Mouse (Mus musculus): ENCODE data around the gene Col12a1.

Gene Col12a1

DNA sequence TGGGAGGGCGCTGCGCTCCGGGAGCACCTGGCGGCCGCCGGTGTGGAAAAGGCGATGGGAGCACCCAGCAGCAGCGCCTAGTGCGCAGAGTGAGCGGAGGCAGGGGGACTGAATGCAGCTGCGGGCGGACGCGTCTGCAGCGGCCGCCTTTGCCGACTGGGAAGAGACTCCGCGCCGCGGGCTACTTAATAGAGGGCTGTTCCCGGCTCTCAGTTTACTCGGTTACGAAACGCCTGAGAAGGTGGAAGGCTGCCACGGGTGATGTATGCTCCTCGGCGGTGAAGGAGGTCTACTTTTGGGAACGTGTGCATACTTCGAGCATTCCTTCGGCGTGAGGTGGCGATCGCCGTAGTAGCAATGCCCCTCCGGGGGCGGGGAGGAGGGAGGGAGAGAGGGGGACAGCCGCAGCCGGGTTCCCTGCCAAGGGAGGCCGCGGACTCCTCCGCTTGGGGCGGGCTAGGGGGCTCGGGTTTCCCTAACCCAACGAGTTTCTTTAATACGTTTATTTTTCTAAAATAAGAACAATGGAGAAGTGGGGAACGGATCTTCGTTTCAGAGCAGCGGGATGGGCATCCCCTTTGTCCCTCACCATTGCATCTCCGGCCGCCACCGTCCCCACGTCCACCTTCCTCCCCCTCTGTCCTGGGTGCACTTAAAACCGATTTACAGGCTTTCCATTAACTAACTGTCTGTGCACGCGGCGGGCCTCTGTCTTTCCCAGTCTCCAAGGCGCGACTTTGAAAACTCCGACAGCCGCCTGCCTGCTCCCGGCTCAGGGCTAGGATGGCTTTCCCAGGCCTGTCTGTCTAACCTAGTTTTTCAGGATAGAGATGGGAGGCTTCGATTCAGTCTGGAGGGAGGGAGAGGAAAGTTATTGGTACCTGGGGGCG is at the start of gene Col12a1:
Gene Col12a1, minus strand, starts transcription at position 351 of the 890 bp plus-strand sequence.
- in situ Hi-C loops (cut with MboI; ENCODE audit: low pct_unique_long_range_greater_than_20kb in 1 of 2, low sequenced_read_pairs in 2 of 2, unreplicated experiment in 1 of 2), result loop anchor here (10.0 kb wide), 2 partner anchors 674 to 944 kb away; no protein-coding TSS in a partner anchor

- in situ Hi-C loops (cut with MboI; ENCODE audit: low pct_unique_long_range_greater_than_20kb in 1 of 2, low sequenced_read_pairs in 2 of 2, unreplicated experiment in 1 of 2), result no loop called here
Measured at GRCm38 (mm10) chr9:79766991-79767545, 48.4 kb upstream of the Col12a1 start.

GRCm38 (mm10) chr9:79765329-79765728 is 46.7 kb upstream of the Col12a1 start:
- in situ Hi-C loops (cut with MboI; ENCODE audit: low pct_unique_long_range_greater_than_20kb in 1 of 2, low sequenced_read_pairs in 2 of 2, unreplicated experiment in 1 of 2), result no loop called here

GRCm38 (mm10) chr9:79762519-79762918 is 43.9 kb upstream of the Col12a1 start:
- in situ Hi-C loops (cut with MboI; ENCODE audit: low pct_unique_long_range_greater_than_20kb in 1 of 2, low sequenced_read_pairs in 2 of 2, unreplicated experiment in 1 of 2), result no loop called here

DNA sequence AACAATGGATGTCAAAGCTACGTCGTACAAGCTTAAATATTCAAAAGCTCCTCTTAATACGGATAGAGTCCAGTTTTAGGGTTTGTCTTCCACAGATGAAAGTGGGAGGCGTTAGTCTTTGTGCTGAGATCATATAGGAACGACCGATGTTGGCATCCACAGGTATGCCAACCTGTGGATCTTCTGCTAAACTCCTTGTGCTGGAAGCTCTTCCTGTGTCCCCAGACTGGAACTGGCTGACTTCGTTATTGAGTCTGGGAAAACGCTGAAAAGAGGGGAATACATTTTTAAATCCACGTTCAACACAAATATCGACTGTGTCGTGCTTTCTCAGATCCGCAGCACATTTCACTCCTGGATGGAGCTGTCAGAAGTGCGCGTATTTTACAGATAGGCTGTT is 41.4 kb upstream of the Col12a1 start:
- in situ Hi-C loops (cut with MboI; ENCODE audit: low pct_unique_long_range_greater_than_20kb in 1 of 2, low sequenced_read_pairs in 2 of 2, unreplicated experiment in 1 of 2), result no loop called here

- in situ Hi-C loops (cut with MboI; ENCODE audit: low pct_unique_long_range_greater_than_20kb in 1 of 2, low sequenced_read_pairs in 2 of 2, unreplicated experiment in 1 of 2), result no loop called here
Measured at GRCm38 (mm10) chr9:79759385-79760005, 40.9 kb upstream of the Col12a1 start, which contains the start of gene Cox7a2. Cox7a2 (minus strand) TSS chr9:79759878.

GRCm38 (mm10) chr9:79755311-79755710 is 36.7 kb upstream of the Col12a1 start:
- in situ Hi-C loops (cut with MboI; ENCODE audit: low pct_unique_long_range_greater_than_20kb in 1 of 2, low sequenced_read_pairs in 2 of 2, unreplicated experiment in 1 of 2), result no loop called here

DNA sequence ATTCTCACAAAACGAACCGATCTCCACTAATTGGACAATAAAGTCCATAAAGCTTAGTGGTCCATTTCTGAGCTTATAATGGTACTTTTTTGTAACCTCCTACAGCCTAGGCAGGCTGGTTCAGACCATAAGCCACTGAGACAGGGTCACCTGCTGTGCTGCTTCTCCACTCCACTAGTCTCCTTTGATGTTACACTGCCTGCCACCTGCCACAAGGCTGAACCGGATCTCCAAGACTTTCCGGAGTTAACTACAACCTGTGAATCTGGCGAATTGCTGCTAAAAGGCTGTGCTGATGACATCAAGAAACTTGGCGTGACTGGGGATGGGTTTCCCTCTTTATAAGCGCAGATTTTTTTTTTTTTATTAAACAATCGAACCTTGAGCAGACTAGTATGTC is 33.2 kb upstream of the Col12a1 start:
- in situ Hi-C loops (cut with MboI; ENCODE audit: low pct_unique_long_range_greater_than_20kb in 1 of 2, low sequenced_read_pairs in 2 of 2, unreplicated experiment in 1 of 2), result no loop called here

- in situ Hi-C loops (cut with MboI; ENCODE audit: low pct_unique_long_range_greater_than_20kb in 1 of 2, low sequenced_read_pairs in 2 of 2, unreplicated experiment in 1 of 2), result no loop called here
Measured at GRCm38 (mm10) chr9:79750709-79751108, 32.1 kb upstream of the Col12a1 start.

DNA sequence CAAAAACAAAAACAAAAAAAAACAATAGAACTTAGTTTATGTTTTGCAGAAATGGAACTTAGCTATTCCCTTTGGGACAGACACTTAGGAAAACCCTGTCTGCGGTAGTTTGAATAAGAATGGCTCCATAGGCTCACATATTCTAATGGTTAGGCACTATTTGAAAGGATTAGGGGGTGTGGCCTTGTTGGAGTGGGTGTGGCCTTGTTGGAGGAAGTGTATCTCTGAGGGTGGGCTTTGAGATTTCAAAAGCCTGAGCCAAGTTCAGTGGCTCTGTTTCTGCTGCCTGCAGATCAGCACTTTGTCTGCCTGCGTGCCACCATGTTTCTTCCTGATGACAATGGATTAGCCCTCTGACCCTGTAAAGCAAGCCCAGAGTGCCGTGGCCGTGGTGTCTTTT is 26.4 kb upstream of the Col12a1 start:
- in situ Hi-C loops (cut with MboI; ENCODE audit: low pct_unique_long_range_greater_than_20kb in 1 of 2, low sequenced_read_pairs in 2 of 2, unreplicated experiment in 1 of 2), result no loop called here

DNA sequence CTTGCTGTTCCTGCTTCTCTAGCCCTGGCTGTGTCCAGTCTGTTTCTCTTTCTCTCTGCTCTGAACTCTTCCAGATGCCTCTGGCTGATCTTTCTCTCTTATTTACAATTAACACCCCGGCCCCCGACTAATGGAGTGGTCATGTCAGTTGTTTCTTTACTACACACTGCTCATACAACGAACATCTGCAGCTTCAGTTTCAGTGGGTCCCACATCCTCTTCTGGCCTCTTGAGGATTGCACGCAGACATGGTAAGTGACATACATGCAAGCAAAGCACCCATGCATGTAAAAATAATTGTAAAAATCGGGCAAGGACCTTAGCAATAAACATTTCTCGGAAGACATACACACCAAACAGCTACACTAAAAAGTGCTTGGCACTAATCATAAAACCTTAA is 17.0 kb upstream of the Col12a1 start:
- in situ Hi-C loops (cut with MboI; ENCODE audit: low pct_unique_long_range_greater_than_20kb in 1 of 2, low sequenced_read_pairs in 2 of 2, unreplicated experiment in 1 of 2), result no loop called here

- in situ Hi-C loops (cut with MboI; ENCODE audit: low pct_unique_long_range_greater_than_20kb in 1 of 2, low sequenced_read_pairs in 2 of 2, unreplicated experiment in 1 of 2), result no loop called here
Measured at GRCm38 (mm10) chr9:79730301-79730700, 11.7 kb upstream of the Col12a1 start.

DNA sequence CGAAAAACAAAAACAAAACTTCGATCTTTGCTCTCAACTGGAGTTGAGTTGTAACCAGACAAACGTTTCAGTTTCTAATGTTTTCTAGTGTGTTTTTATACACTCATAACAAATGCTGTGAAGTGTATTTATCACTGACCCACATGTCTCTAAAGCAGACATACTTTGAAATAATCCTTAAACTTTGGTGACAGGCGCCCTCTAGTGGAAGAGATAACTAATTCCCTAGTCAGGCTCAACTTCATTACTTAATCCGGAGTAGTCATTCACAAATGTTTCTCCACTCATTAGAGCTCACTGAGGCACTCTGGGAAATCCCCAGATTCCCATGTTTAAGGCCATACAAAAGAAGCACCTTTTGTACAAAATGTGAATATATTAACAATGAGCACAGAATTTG is 4.5 kb upstream of the Col12a1 start:
- in situ Hi-C loops (cut with MboI; ENCODE audit: low pct_unique_long_range_greater_than_20kb in 1 of 2, low sequenced_read_pairs in 2 of 2, unreplicated experiment in 1 of 2), result loop anchor here in 1 of 2 experiments (5.0 kb wide), 1 partner anchor 941 kb away; no protein-coding TSS in a partner anchor

GRCm38 (mm10) chr9:79721056-79721455 is 2.4 kb upstream of the Col12a1 start:
- in situ Hi-C loops (cut with MboI; ENCODE audit: low pct_unique_long_range_greater_than_20kb in 1 of 2, low sequenced_read_pairs in 2 of 2, unreplicated experiment in 1 of 2), result loop anchor here in 1 of 2 experiments (5.0 kb wide), 1 partner anchor 939 kb away; no protein-coding TSS in a partner anchor

DNA sequence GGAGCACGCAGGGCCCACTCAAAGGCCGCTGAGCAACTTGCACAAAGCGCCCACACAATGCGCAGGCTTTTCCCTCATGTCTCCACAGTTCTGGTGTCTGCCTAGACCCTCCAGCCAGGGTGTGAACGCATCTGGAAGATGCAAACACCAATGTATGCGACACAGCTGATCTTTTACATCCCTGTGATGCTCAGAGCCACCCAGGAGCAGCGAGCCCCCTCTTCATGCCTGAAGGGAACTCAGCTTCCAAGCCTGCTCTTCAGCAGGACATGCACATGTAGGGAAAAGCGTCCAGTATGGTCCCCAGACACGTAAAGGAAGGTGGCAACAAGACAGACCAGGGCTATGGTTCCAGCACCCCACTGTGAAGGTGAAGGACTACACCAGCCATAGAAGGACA is 1.5 kb upstream of the Col12a1 start:
- in situ Hi-C loops (cut with MboI; ENCODE audit: low pct_unique_long_range_greater_than_20kb in 1 of 2, low sequenced_read_pairs in 2 of 2, unreplicated experiment in 1 of 2), result loop anchor here in 1 of 2 experiments (5.0 kb wide), 1 partner anchor 938 kb away; no protein-coding TSS in a partner anchor

- in situ Hi-C loops (cut with MboI; ENCODE audit: low pct_unique_long_range_greater_than_20kb in 1 of 2, low sequenced_read_pairs in 2 of 2, unreplicated experiment in 1 of 2), result loop anchor here (10.0 kb wide), 2 partner anchors 675 to 945 kb away; no protein-coding TSS in a partner anchor
Measured at GRCm38 (mm10) chr9:79719451-79719850, 820 bp upstream of the Col12a1 start.

DNA sequence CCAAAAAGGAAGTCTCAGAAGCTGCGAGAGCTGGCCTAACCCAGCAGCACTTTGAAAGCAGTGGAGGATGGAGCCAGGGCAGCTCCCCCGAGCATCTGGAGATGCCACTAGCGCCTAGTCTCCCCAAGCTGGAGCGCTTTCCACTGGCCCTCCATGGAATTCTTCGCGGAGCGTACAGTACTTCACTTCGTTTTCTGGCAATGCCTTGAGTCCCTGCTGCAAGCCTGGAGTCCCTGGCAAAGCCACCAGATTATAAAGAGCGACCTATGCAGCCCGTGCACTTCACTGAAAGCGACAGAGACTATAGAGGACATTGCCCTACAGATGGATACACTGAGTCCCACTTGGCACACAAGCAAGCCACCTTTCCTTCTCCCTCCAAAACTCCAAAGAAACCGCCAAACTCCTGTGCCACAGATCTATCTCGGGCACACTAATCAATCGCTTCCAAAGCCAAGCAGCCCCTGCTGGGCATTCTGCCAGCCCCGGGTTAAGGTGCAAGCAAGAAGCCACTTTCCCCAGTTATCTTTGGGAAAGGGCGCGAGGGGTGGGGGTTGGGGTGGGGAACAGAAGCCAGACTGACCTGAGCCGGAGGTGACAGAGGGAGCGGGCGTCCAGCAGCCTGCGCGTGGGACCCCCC is 675 bp downstream of the Col12a1 start:
- in situ Hi-C loops (cut with MboI; ENCODE audit: low pct_unique_long_range_greater_than_20kb in 1 of 2, low sequenced_read_pairs in 2 of 2, unreplicated experiment in 1 of 2), result loop anchor here (10.0 kb wide), 2 partner anchors 673 to 943 kb away; no protein-coding TSS in a partner anchor

Data from mouse embryonic stem cell (cell line).